Mouse (Mus musculus) c-Kit-positive CD71-positive TER-119-positive erythroid progenitor cells, embryonic 14.5 days (primary cell): Measurements from ENCODE around the gene Olfr846.

Source experiments
- DNase-seq: peaks from one replicate; pipeline ENCODE4 v3.0.0-alpha.2; 2013; ENCODE audit warnings: low spot score

Olfr846 gene

GRCm38 (mm10) chr9:19363905-19364304, at the start of gene Olfr846:
Gene Olfr846, minus strand, starts transcription at chr9:19364005.
- DNase-seq, result no peak

GRCm38 (mm10) chr9:19378569-19378968, 14.8 kb upstream of the Olfr846 start, which contains the start of gene Olfr847:
Gene Olfr847, minus strand, starts transcription at chr9:19378669.
- no peak for DNase-seq

- DNase-seq, result no peak
These were observed 27.6 kb downstream of the Olfr846 start, which contains the start of gene Olfr845 for GRCm38 (mm10) chr9:19336157-19336556. Gene Olfr845, plus strand, starts transcription at chr9:19336457.

- DNase-seq, result no peak
These were observed 47.8 kb downstream of the Olfr846 start, which contains the start of gene Olfr844 for GRCm38 (mm10) chr9:19316047-19316446. Gene Olfr844, plus strand, starts transcription at chr9:19316347.
